Mouse (Mus musculus): Measurements from ENCODE around the gene Plpp2. TPM values are rescaled to one million over a fixed set of nuclear protein-coding genes. Genes with fewer than 3 reads are reported as not detected.

Gene Plpp2
- polyA plus RNA-seq, 1 experiment from 2014 or later = 33.2 TPM

DNA sequence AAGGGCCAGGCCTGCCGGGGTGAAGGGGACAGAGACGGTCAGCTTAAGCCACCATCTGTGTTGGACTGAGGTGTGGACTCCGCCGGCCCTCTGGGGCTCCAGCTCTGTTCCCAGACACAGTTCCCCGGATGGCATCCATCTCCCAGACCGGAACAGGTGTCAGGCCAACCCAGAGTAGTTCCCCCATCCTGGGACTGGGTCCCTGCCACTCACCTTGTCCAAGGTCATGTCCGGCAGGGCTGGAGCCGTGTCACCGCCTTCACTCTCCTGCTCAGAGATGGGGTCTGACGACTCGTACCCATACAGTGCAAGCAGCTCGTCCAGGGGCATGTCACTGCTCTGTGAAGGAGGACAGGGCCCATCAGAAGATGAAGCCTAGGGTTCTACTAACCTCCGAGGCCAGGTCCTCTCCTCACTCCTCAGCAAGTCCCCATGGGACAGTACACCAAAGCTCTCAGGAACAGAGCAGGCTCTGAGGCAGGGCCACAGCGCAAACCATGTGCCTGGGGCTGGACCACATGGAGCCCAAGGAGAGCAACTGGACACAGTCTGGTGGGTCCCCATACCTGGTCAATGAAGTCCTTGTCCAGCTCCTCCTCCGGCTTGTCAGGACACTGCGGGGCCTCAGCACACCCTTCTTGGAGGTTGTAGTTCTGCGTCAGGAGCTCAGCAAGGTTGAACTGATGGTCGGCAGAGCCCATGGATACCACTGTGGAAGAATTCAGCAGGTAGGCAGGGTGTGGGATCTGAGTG is 15.6 kb upstream of the Plpp2 start:
- H3K4me3 ChIP-seq = no peak overlapping the region
- H3K4me2 ChIP-seq = no peak overlapping the region
- no peak overlapping the region for H3K9ac ChIP-seq
- peaks cover 60% of the 10 kb centered on the region for H3K36me3 ChIP-seq
- ATAC-seq (ENCODE audit: borderline replicate concordance, extremely low read depth, low FRiP score, low TSS enrichment) = no peak
- 92% methylated on average over 18 of the region's 18 CpGs for WGBS
- no peak overlapping the region for H3K27ac ChIP-seq
- no peaks in the 10 kb centered on the region for H3K27me3 ChIP-seq
- no peaks in the 10 kb centered on the region for H3K9me3 ChIP-seq
- peaks cover 20% of the 10 kb centered on the region for H3K4me1 ChIP-seq

- H3K9me3 ChIP-seq = no peaks in the 10 kb centered on the region
- H3K36me3 ChIP-seq = peaks cover 66% of the 10 kb centered on the region
- 84% methylated on average over 5 of the region's 5 CpGs for WGBS
- H3K4me2 ChIP-seq = no peak overlapping the region
- H3K27me3 ChIP-seq = no peaks in the 10 kb centered on the region
- ATAC-seq (ENCODE audit: borderline replicate concordance, extremely low read depth, low FRiP score, low TSS enrichment) = no peak
- H3K4me1 ChIP-seq = peaks cover 14% of the 10 kb centered on the region
- no peak overlapping the region for H3K9ac ChIP-seq
- no peak overlapping the region for H3K4me3 ChIP-seq
- H3K27ac ChIP-seq = no peak overlapping the region
These were observed 14.9 kb upstream of the Plpp2 start for GRCm38 (mm10) chr10:79548546-79548945.

DNA sequence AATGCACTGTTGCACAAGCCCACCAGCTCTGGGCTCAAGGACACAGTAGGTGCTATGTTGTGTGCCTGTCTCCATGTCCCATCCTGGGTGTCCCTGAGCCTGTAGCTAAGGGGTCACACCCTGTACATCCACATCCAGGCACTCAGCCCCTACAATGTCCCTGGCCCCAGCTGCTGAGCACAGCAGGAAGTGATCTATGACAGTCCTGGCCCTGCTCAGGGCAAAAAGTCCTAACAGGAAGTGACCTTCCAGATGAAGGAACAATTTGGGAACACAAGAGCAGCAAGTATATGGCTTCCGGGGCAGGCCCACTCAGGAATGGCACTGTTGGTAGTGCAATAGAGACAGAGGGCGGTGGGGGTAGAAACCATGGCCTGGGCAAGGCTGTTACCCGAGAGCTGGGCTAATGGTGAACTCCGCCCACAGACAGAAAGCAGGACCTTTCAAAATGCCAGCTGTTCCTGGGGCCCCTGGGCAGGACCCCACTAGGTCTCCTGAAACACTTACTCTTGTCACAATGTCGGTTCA is 13.6 kb upstream of the Plpp2 start:
- WGBS = 73% methylated on average over 5 of the region's 5 CpGs
- Histone ChIP-seq H3K4me1 (peaks cover under 1% of the 10 kb centered on the region), H3K4me3 (no peak overlapping the region), H3K27me3 (no peaks in the 10 kb centered on the region), H3K27ac (no peak overlapping the region), H3K36me3 (peaks cover 79% of the 10 kb centered on the region), H3K4me2 (no peak overlapping the region), H3K9me3 (no peaks in the 10 kb centered on the region), H3K9ac (no peak overlapping the region)
- no peak for ATAC-seq (ENCODE audit: borderline replicate concordance, extremely low read depth, low FRiP score, low TSS enrichment)

DNA sequence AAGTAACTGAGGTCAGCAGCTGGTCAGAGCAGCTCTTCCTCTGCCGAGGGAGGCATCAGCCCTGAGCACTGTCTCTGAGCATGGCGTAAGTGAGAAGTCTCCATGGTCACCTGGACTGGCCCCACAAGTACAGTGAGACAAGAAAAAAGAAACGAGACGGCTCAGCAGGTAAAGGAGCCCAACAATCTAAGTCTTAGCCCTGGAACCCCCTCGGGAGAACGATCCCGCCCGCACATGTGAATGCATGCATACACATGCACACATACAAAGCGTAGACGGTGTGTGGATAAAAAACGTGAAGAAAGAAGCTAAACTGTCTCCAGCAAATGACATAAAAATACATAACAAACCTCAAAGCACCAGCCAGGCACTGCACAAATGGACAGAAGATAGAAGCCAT is 12.9 kb upstream of the Plpp2 start:
- Histone ChIP-seq H3K4me2 (no peak overlapping the region), H3K27ac (no peak overlapping the region), H3K4me3 (no peak overlapping the region), H3K27me3 (no peaks in the 10 kb centered on the region), H3K9me3 (no peaks in the 10 kb centered on the region), H3K4me1 (no peaks in the 10 kb centered on the region), H3K9ac (no peak overlapping the region), H3K36me3 (peaks cover 87% of the 10 kb centered on the region)
- 93% methylated on average over 11 of the region's 11 CpGs for WGBS
- no peak for ATAC-seq (ENCODE audit: borderline replicate concordance, extremely low read depth, low FRiP score, low TSS enrichment)

- no peak overlapping the region for H3K9ac ChIP-seq
- no peaks in the 10 kb centered on the region for H3K4me1 ChIP-seq
- H3K9me3 ChIP-seq = no peaks in the 10 kb centered on the region
- H3K4me2 ChIP-seq = no peak overlapping the region
- no peak for ATAC-seq (ENCODE audit: borderline replicate concordance, extremely low read depth, low FRiP score, low TSS enrichment)
- no peak overlapping the region for H3K4me3 ChIP-seq
- H3K27me3 ChIP-seq = no peaks in the 10 kb centered on the region
- 90% methylated on average over 12 of the region's 12 CpGs for WGBS
- H3K27ac ChIP-seq = no peak overlapping the region
- peaks cover 91% of the 10 kb centered on the region for H3K36me3 ChIP-seq
These were observed 12.3 kb upstream of the Plpp2 start for GRCm38 (mm10) chr10:79545891-79546290.

DNA sequence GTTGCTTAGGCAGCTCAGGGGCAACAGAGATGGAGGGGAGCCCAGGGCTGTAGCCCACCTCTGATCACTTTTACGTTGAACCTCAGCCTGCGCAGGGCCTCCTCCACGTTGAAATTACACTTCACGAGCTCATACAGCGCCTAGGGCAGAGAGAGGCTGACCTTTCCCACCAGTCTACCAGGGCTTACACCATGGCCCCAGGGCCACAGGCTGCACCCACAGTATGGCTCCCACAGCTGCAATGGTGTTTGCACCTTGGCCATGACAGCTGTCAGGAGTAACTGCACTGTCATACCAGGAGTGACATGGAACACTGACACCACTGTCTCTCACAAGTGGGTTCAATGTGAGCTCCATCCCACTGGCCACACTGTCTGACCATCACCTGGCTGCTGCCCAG is 11.0 kb upstream of the Plpp2 start:
- 88% methylated on average over 5 of the region's 5 CpGs for WGBS
- no peak for ATAC-seq (ENCODE audit: borderline replicate concordance, extremely low read depth, low FRiP score, low TSS enrichment)

GRCm38 (mm10) chr10:79543884-79544597 is 10.4 kb upstream of the Plpp2 start:
- Histone ChIP-seq H3K27me3 (no peaks in the 10 kb centered on the region), H3K4me3 (no peak overlapping the region), H3K9me3 (no peaks in the 10 kb centered on the region), H3K27ac (no peak overlapping the region), H3K4me1 (no peaks in the 10 kb centered on the region), H3K4me2 (no peak overlapping the region), H3K9ac (no peak overlapping the region), H3K36me3 (peaks cover 94% of the 10 kb centered on the region)
- 76% methylated on average over 9 of the region's 9 CpGs for WGBS
- no peak for ATAC-seq (ENCODE audit: borderline replicate concordance, extremely low read depth, low FRiP score, low TSS enrichment)

More for the DNA sequence above, 11.0 kb upstream of the Plpp2 start:
- Histone ChIP-seq H3K4me1 (no peaks in the 10 kb centered on the region), H3K9ac (no peak overlapping the region), H3K4me2 (no peak overlapping the region), H3K27ac (no peak overlapping the region), H3K27me3 (no peaks in the 10 kb centered on the region), H3K9me3 (no peaks in the 10 kb centered on the region), H3K4me3 (no peak overlapping the region), H3K36me3 (peaks cover 95% of the 10 kb centered on the region)

- no peaks in the 10 kb centered on the region for H3K9me3 ChIP-seq
- H3K4me3 ChIP-seq = no peak overlapping the region
- 91% methylated on average over 11 of the region's 11 CpGs for WGBS
- ATAC-seq (ENCODE audit: borderline replicate concordance, extremely low read depth, low FRiP score, low TSS enrichment) = no peak
- peaks cover 78% of the 10 kb centered on the region for H3K36me3 ChIP-seq
- no peaks in the 10 kb centered on the region for H3K27me3 ChIP-seq
- no peaks in the 10 kb centered on the region for H3K4me1 ChIP-seq
- H3K4me2 ChIP-seq = no peak overlapping the region
- no peak overlapping the region for H3K9ac ChIP-seq
- H3K27ac ChIP-seq = no peak overlapping the region
These were observed 8.6 kb upstream of the Plpp2 start for GRCm38 (mm10) chr10:79542171-79542570.

- Histone ChIP-seq H3K27me3 (no peaks in the 10 kb centered on the region), H3K36me3 (peaks cover 72% of the 10 kb centered on the region), H3K27ac (no peak overlapping the region), H3K9me3 (no peaks in the 10 kb centered on the region), H3K4me3 (no peak overlapping the region), H3K4me1 (no peaks in the 10 kb centered on the region), H3K9ac (no peak overlapping the region), H3K4me2 (no peak overlapping the region)
- WGBS = 89% methylated on average over 15 of the region's 15 CpGs
- ATAC-seq (ENCODE audit: borderline replicate concordance, extremely low read depth, low FRiP score, low TSS enrichment) = no peak
These were observed 7.9 kb upstream of the Plpp2 start for GRCm38 (mm10) chr10:79541522-79541921.

DNA sequence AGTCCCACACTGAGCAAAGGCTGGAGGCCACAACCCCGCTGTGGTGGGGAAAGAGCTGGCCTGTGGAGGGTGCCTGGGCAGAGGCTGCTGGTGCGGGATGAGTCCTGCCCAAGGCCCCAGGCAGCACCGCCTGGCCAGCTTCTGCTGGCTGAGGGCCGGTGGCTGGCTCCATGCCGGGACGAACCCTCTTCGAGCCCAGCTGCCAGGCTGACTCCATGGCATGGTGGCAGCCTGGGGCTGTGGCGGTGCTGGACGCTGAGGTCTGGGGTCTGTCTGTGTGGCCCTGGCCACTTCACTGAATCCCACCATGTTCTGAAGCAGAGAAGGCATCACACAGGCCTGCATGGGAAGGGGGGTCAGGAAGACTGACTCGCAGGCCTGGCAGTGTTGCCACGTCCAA is 7.2 kb upstream of the Plpp2 start:
- H3K36me3 ChIP-seq = peaks cover 64% of the 10 kb centered on the region
- no peaks in the 10 kb centered on the region for H3K9me3 ChIP-seq
- H3K4me1 ChIP-seq = no peaks in the 10 kb centered on the region
- no peaks in the 10 kb centered on the region for H3K27me3 ChIP-seq
- no peak overlapping the region for H3K4me2 ChIP-seq
- ATAC-seq (ENCODE audit: borderline replicate concordance, extremely low read depth, low FRiP score, low TSS enrichment) = no peak
- H3K4me3 ChIP-seq = no peak overlapping the region
- H3K9ac ChIP-seq = no peak overlapping the region
- no peak overlapping the region for H3K27ac ChIP-seq
- 92% methylated on average over 11 of the region's 11 CpGs for WGBS

GRCm38 (mm10) chr10:79539701-79540495 is 6.3 kb upstream of the Plpp2 start:
- Histone ChIP-seq H3K36me3 (peaks cover 59% of the 10 kb centered on the region), H3K4me3 (no peak overlapping the region), H3K4me1 (no peaks in the 10 kb centered on the region), H3K9ac (no peak overlapping the region), H3K27me3 (no peaks in the 10 kb centered on the region), H3K27ac (no peak overlapping the region), H3K9me3 (no peaks in the 10 kb centered on the region), H3K4me2 (no peak overlapping the region)
- ATAC-seq (ENCODE audit: borderline replicate concordance, extremely low read depth, low FRiP score, low TSS enrichment) = no peak
- 92% methylated on average over 16 of the region's 16 CpGs for whole genome bisulfite sequencing

- 48% methylated on average over 4 of the region's 4 CpGs for WGBS
- Histone ChIP-seq H3K4me2 (no peak overlapping the region), H3K9me3 (no peaks in the 10 kb centered on the region), H3K9ac (no peak overlapping the region), H3K4me3 (no peak overlapping the region), H3K36me3 (peaks cover 48% of the 10 kb centered on the region), H3K27me3 (no peaks in the 10 kb centered on the region), H3K4me1 (no peaks in the 10 kb centered on the region), H3K27ac (no peak overlapping the region)
- no peak for ATAC-seq (ENCODE audit: borderline replicate concordance, extremely low read depth, low FRiP score, low TSS enrichment)
These were observed 5.3 kb upstream of the Plpp2 start for GRCm38 (mm10) chr10:79538873-79539272.
